Mouse (Mus musculus) lung, postnatal 0 days (tissue): ENCODE measurements around the gene Adamts6.

Experiments used
- CTCF ChIP-seq: IDR thresholded peaks from 2 replicates; pipeline ENCODE4 v1.5.1; 2016; ENCODE audit warnings: antibody characterized with exemption, mild to moderate bottlenecking
- EP300 ChIP-seq: IDR thresholded peaks from 2 replicates; pipeline ENCODE4 v1.6.1; 2016; ENCODE audit warnings: antibody characterized with exemption, mild to moderate bottlenecking, control low read depth

GRCm38 (mm10) chr13:104468061-104468460, 180.4 kb downstream of the Adamts6 start:
- TF ChIP-seq CTCF (no peak), EP300 (no peak)
